Mouse (Mus musculus) retina, embryonic 14.5 days (tissue): Measurements from ENCODE around the gene Rgs6.

Experiments used
- DNase-seq: peaks from one replicate; pipeline ENCODE4 v3.0.0-alpha.2; 2015; ENCODE audit warnings: low spot score

The Rgs6 gene

GRCm38 (mm10) chr12:82649991-82650390 is 61.9 kb downstream of the Rgs6 start:
- no peak for DNase-seq

- no peak for DNase-seq
Measured at GRCm38 (mm10) chr12:82664598-82664997, 76.5 kb downstream of the Rgs6 start.

GRCm38 (mm10) chr12:82667441-82667840 is 79.3 kb downstream of the Rgs6 start:
- DNase-seq, result no peak

- no peak for DNase-seq
Measured at GRCm38 (mm10) chr12:82670201-82670737, 82.2 kb downstream of the Rgs6 start.

GRCm38 (mm10) chr12:82671591-82671990 is 83.5 kb downstream of the Rgs6 start:
- DNase-seq, result no peak

- DNase-seq, result no peak
Measured at GRCm38 (mm10) chr12:82675137-82675536, 87.0 kb downstream of the Rgs6 start.

- DNase-seq, result no peak
Measured at GRCm38 (mm10) chr12:82687015-82687414, 98.9 kb downstream of the Rgs6 start.

- no peak for DNase-seq
Measured at GRCm38 (mm10) chr12:82698886-82699527, 110.9 kb downstream of the Rgs6 start.

GRCm38 (mm10) chr12:82699528-82699905 is 111.4 kb downstream of the Rgs6 start:
- no peak for DNase-seq

GRCm38 (mm10) chr12:82700241-82700640 is 112.1 kb downstream of the Rgs6 start:
- no peak for DNase-seq

- peak; percentile 54 for DNase-seq
Measured at GRCm38 (mm10) chr12:82700840-82701239, 112.7 kb downstream of the Rgs6 start.

GRCm38 (mm10) chr12:82701359-82701758 is 113.3 kb downstream of the Rgs6 start:
- DNase-seq, result no peak

GRCm38 (mm10) chr12:82710376-82710775 is 122.3 kb downstream of the Rgs6 start:
- DNase-seq, result no peak

GRCm38 (mm10) chr12:82714284-82714683 is 126.2 kb downstream of the Rgs6 start:
- no peak for DNase-seq

GRCm38 (mm10) chr12:82723017-82723540 is 135.0 kb downstream of the Rgs6 start:
- no peak for DNase-seq

GRCm38 (mm10) chr12:82726255-82726654 is 138.2 kb downstream of the Rgs6 start:
- DNase-seq, result no peak

- DNase-seq, result no peak
Measured at GRCm38 (mm10) chr12:82731587-82731986, 143.5 kb downstream of the Rgs6 start.

- no peak for DNase-seq
Measured at GRCm38 (mm10) chr12:82742955-82743354, 154.9 kb downstream of the Rgs6 start.

GRCm38 (mm10) chr12:82744026-82744425 is 155.9 kb downstream of the Rgs6 start:
- no peak for DNase-seq

- DNase-seq, result no peak
Measured at GRCm38 (mm10) chr12:82744826-82745225, 156.7 kb downstream of the Rgs6 start.

- DNase-seq, result no peak
Measured at GRCm38 (mm10) chr12:82747099-82747498, 159.0 kb downstream of the Rgs6 start.

GRCm38 (mm10) chr12:82751846-82752245 is 163.8 kb downstream of the Rgs6 start:
- no peak for DNase-seq

- no peak for DNase-seq
Measured at GRCm38 (mm10) chr12:82754501-82754900, 166.4 kb downstream of the Rgs6 start.

- no peak for DNase-seq
Measured at GRCm38 (mm10) chr12:82756756-82757155, 168.7 kb downstream of the Rgs6 start.
